Mouse (Mus musculus) cerebellum, adult 11-12 months (tissue): ENCODE measurements around the gene Nt5c2.

Experiments used
- DNase-seq: peaks from one replicate; pipeline ENCODE4 v3.0.0; 2022

Nt5c2 gene

GRCm38 (mm10) chr19:46836085-46836484, 178.9 kb downstream of the Nt5c2 start:
- DNase-seq: no peak

- DNase-seq: no peak
Measured at GRCm38 (mm10) chr19:46835339-46835738, 179.6 kb downstream of the Nt5c2 start.

GRCm38 (mm10) chr19:46834301-46834700, 180.7 kb downstream of the Nt5c2 start:
- no peak for DNase-seq
